Mouse (Mus musculus) MEL (cell line): ENCODE data around the gene Gm10563. TPM values are rescaled to one million over a fixed set of nuclear protein-coding genes. Genes with fewer than 3 reads are reported as not detected.

Experiments used
- DNase-seq: peaks from one replicate; pipeline ENCODE4 v3.0.0; 2011; ENCODE audit warnings: low read depth, low spot score
- H3K27ac ChIP-seq: 2 replicates; pipeline ENCODE4 v1.5.1; 2012; ENCODE audit warnings: low read depth, mild to moderate bottlenecking, control low read depth, low read length, moderate library complexity; ENCODE audit not compliant: control insufficient read depth
- H3K27me3 ChIP-seq, 2 experiments: fragments of 150-350 bp in 1 of 2; sonication (generic) in 1 of 2; 2 replicates each; pipeline ENCODE4 v1.6.1; 2012; ENCODE audit warnings: low read length in 2 of 2, mild to moderate bottlenecking in 2 of 2, improper control_type of control experiment in 1 of 2, moderate library complexity in 1 of 2; ENCODE audit not compliant: insufficient read depth in 2 of 2, control insufficient read depth in 1 of 2
- H3K36me3 ChIP-seq, 2 experiments: 2 replicates each; pipeline ENCODE4 v1.6.1; 2012 to 2014; ENCODE audit warnings: low read length in 2 of 2, improper control_type of control experiment in 1 of 2, inconsistent platforms in 1 of 2, mild to moderate bottlenecking in 1 of 2; ENCODE audit not compliant: insufficient read depth in 2 of 2, control insufficient read depth in 1 of 2
- H3K4me1 ChIP-seq, 2 experiments: fragments of 150-350 bp in 1 of 2; sonication (generic) in 1 of 2; 2 replicates each; pipeline ENCODE4 v1.6.1; 2012; ENCODE audit warnings: low read length in 2 of 2, improper control_type of control experiment in 1 of 2, mild to moderate bottlenecking in 1 of 2; ENCODE audit not compliant: insufficient read depth in 2 of 2, control insufficient read depth in 1 of 2
- H3K4me3 ChIP-seq, 2 experiments: fragments of 150-350 bp in 1 of 2; sonication (generic) in 1 of 2; 2 replicates each; pipeline ENCODE4 v1.5.1; 2012; ENCODE audit warnings: low read depth in 2 of 2, low read length in 2 of 2, mild to moderate bottlenecking in 2 of 2, moderate library complexity in 2 of 2, control low read depth in 1 of 2, improper control_type of control experiment in 1 of 2; ENCODE audit not compliant: control insufficient read depth in 1 of 2, insufficient read depth in 1 of 2
- H3K79me2 ChIP-seq: 2 replicates; pipeline ENCODE4 v1.6.1; 2012; ENCODE audit warnings: mild to moderate bottlenecking, low read length, moderate library complexity; ENCODE audit not compliant: control insufficient read depth, poor library complexity, insufficient read depth
- H3K9ac ChIP-seq: 2 replicates; pipeline ENCODE4 v1.6.1; 2012; ENCODE audit warnings: low read depth, mild to moderate bottlenecking, control low read depth, low read length, moderate library complexity; ENCODE audit not compliant: control insufficient read depth, poor library complexity, severe bottlenecking
- H3K9me3 ChIP-seq: fragments of 150-350 bp; sonication (generic); replicated peaks from 2 replicates; pipeline ENCODE4 v1.6.1; 2012; ENCODE audit warnings: mild to moderate bottlenecking, low read length, improper control_type of control experiment, moderate library complexity; ENCODE audit not compliant: insufficient read depth
- BHLHE40 ChIP-seq: IDR thresholded peaks from 2 replicates; pipeline ENCODE4 v1.6.1; 2012; ENCODE audit warnings: low read depth, mild to moderate bottlenecking, inconsistent platforms, low read length, improper control_type of control experiment, borderline replicate concordance
- CHD1 ChIP-seq: IDR thresholded peaks from 2 replicates; pipeline ENCODE4 v1.6.1; 2012; ENCODE audit warnings: low read depth, mild to moderate bottlenecking, inconsistent platforms, low read length, improper control_type of control experiment
- CTCF ChIP-seq, 3 experiments: IDR thresholded peaks in 2 of 3; conservative IDR thresholded peaks in 1 of 3; 2 replicates each; pipeline ENCODE4 v1.5.1; 2011 to 2012; ENCODE audit warnings: low read length in 3 of 3, low read depth in 2 of 3, mild to moderate bottlenecking in 2 of 3, improper control_type of control experiment in 1 of 3, inconsistent platforms in 1 of 3, mixed read lengths in 1 of 3, moderate library complexity in 1 of 3; ENCODE audit not compliant: control insufficient read depth in 1 of 3, insufficient read depth in 1 of 3, poor library complexity in 1 of 3, severe bottlenecking in 1 of 3
- E2F4 ChIP-seq: IDR thresholded peaks from 2 replicates; pipeline ENCODE4 v1.6.1; 2011; ENCODE audit warnings: low read depth, low read length, improper control_type of control experiment, borderline replicate concordance
- ETS1 ChIP-seq: IDR thresholded peaks from 2 replicates; pipeline ENCODE4 v1.6.1; 2012; ENCODE audit warnings: low read depth, mild to moderate bottlenecking, inconsistent platforms, low read length, improper control_type of control experiment, moderate library complexity
- GATA1 ChIP-seq: IDR thresholded peaks from 2 replicates; pipeline ENCODE4 v1.6.1; 2011; ENCODE audit warnings: low read depth, low read length, improper control_type of control experiment
- MXI1 ChIP-seq: IDR thresholded peaks from 2 replicates; pipeline ENCODE4 v1.6.1; 2011; ENCODE audit warnings: mild to moderate bottlenecking, low read depth, low read length, improper control_type of control experiment
- MYB ChIP-seq: IDR thresholded peaks from 2 replicates; pipeline ENCODE4 v1.6.1; 2011; ENCODE audit warnings: mild to moderate bottlenecking, low read depth, low read length, improper control_type of control experiment
- POLR2AphosphoS2 ChIP-seq: IDR thresholded peaks from 2 replicates; pipeline ENCODE4 v1.6.1; 2011; ENCODE audit warnings: low read length, improper control_type of control experiment
- POLR2AphosphoS5 ChIP-seq: IDR thresholded peaks from 2 replicates; pipeline ENCODE4 v1.6.1; 2012; ENCODE audit warnings: low read depth, borderline replicate concordance, mild to moderate bottlenecking, inconsistent platforms, low read length, moderate library complexity, mixed read lengths
- RAD21 ChIP-seq: IDR thresholded peaks from 2 replicates; pipeline ENCODE4 v1.6.1; 2011; ENCODE audit warnings: mild to moderate bottlenecking, low read depth, low read length, improper control_type of control experiment
- RCOR1 ChIP-seq: IDR thresholded peaks from 2 replicates; pipeline ENCODE4 v1.6.1; 2012; ENCODE audit warnings: low read depth, mild to moderate bottlenecking, inconsistent platforms, low read length, improper control_type of control experiment
- TCF12 ChIP-seq: IDR thresholded peaks from 2 replicates; pipeline ENCODE4 v1.6.1; 2014; ENCODE audit warnings: low read depth, mild to moderate bottlenecking, inconsistent platforms, low read length, improper control_type of control experiment, moderate library complexity
- USF2 ChIP-seq, 2 experiments: IDR thresholded peaks; 2 replicates each; pipeline ENCODE4 v1.6.1; 2011 to 2012; ENCODE audit warnings: improper control_type of control experiment in 2 of 2, low read length in 2 of 2, borderline replicate concordance in 1 of 2, inconsistent platforms in 1 of 2, low read depth in 1 of 2, mild to moderate bottlenecking in 1 of 2; ENCODE audit not compliant: insufficient read depth in 1 of 2
- ZC3H11A ChIP-seq: IDR thresholded peaks from 2 replicates; pipeline ENCODE4 v1.6.1; 2012; ENCODE audit warnings: low read depth, mild to moderate bottlenecking, inconsistent platforms, low read length, improper control_type of control experiment
- ZMIZ1 ChIP-seq: IDR thresholded peaks from 2 replicates; pipeline ENCODE4 v1.6.1; 2012; ENCODE audit warnings: low read depth, mild to moderate bottlenecking, inconsistent platforms, low read length, improper control_type of control experiment, moderate library complexity
- polyA plus RNA-seq, 2 experiments: library from polyadenylated mRNA; stranded (reverse) in 1 of 2; unstranded in 1 of 2; fragments of >175 nt in 1 of 2; fragments of >200 nt in 1 of 2; gene quantifications; 2 replicates each; pipeline versions ENCODE4 v1.2.1 to v1.2.4; 2012; ENCODE audit warnings: low replicate concordance in 2 of 2, low read depth in 1 of 2; ENCODE audit not compliant: insufficient read length in 2 of 2, insufficient read depth in 1 of 2, missing spikeins in 1 of 2
- total RNA-seq: library from RNA; depleted of rRNA; stranded (reverse); fragments of 300-350 nt; gene quantifications from 2 replicates; pipeline ENCODE4 v1.2.3, GENCODE M21; 2012

Gm10563 gene
- total and polyA plus RNA-seq, 3 experiments: not detected

GRCm38 (mm10) chr4:155643531-155643930 lies 1.7 kb downstream of the Gm10563 start:
- Histone ChIP-seq H3K9ac (no peak overlapping the region), H3K79me2 (no peaks in the 10 kb centered on the region), H3K4me3 (no peak overlapping the region), H3K36me3 (peaks cover 0 to 20% of the 10 kb centered on the region in 2 experiments; a peak in 2 of 4 replicates), H3K9me3 (no peaks in the 10 kb centered on the region), H3K27me3 (no peaks in the 10 kb centered on the region), H3K4me1 (no peaks in the 10 kb centered on the region), H3K27ac (no peak overlapping the region)
- DNase-seq: no peak
- TF ChIP-seq E2F4 (no peak), BHLHE40 (no peak), ZMIZ1 (no peak), RCOR1 (no peak)

GRCm38 (mm10) chr4:155635766-155636499 lies 9.3 kb downstream of the Gm10563 start:
- Histone ChIP-seq H3K4me1 (no peaks in the 10 kb centered on the region), H3K36me3 (peaks cover 0 to 43% of the 10 kb centered on the region in 2 experiments; a peak in 2 of 4 replicates), H3K9me3 (no peaks in the 10 kb centered on the region), H3K9ac (no peak overlapping the region), H3K27ac (no peak overlapping the region), H3K27me3 (no peaks in the 10 kb centered on the region), H3K79me2 (no peaks in the 10 kb centered on the region), H3K4me3 (no peak overlapping the region)
- no peak for TF ChIP-seq POLR2AphosphoS2
- TF ChIP-seq RAD21: no peak
- TF ChIP-seq USF2 (IDR thresholded peaks at IDR 0.05; ENCODE audit: borderline replicate concordance in 1 of 2, insufficient read depth in 1 of 2, low read depth in 1 of 2, low read length in 2 of 2): no peak
- TF ChIP-seq ZC3H11A: no peak
- TF ChIP-seq ETS1: no peak
- TF ChIP-seq MYB: no peak
- no peak for TF ChIP-seq MXI1
- TF ChIP-seq POLR2AphosphoS5: no peak
- no peak for TF ChIP-seq GATA1
- TF ChIP-seq TCF12: no peak
- no peak for TF ChIP-seq CHD1
- no peak for TF ChIP-seq CTCF (IDR thresholded peaks at IDR 0.05 in 2 of 3, conservative IDR thresholded peaks at IDR 0.05 in 1 of 3; ENCODE audit: control insufficient read depth in 1 of 3, insufficient read depth in 1 of 3, low read depth in 2 of 3, low read length in 3 of 3, poor library complexity in 1 of 3, severe bottlenecking in 1 of 3)
- no peak for TF ChIP-seq BHLHE40
- no peak for DNase-seq
